Mouse (Mus musculus) adrenal gland, adult 8-10 months (tissue): ENCODE data around the gene Prpsap1. TPM values are rescaled to one million over a fixed set of nuclear protein-coding genes. Genes with fewer than 3 reads are reported as not detected.
"Not testable (repeated sequence)": the region's sequence is repeated elsewhere in the genome, so short reads cannot be mapped to it uniquely, and the experiment has no call there.

Source experiments
- DNase-seq: peaks from one replicate; pipeline ENCODE4 v3.0.0; 2022
- total RNA-seq, 4 experiments: library from RNA; stranded (reverse); gene quantifications; 2 replicates each; pipeline ENCODE4 v1.2.4; 2022

Gene Prpsap1
- total RNA-seq, 4 experiments from 2014 or later = 104 to 122 (median 111) TPM

- no peak for DNase-seq
Measured at GRCm38 (mm10) chr11:116484261-116484660, 9.7 kb downstream of the Prpsap1 start.

- DNase-seq = no peak
Measured at GRCm38 (mm10) chr11:116481776-116482175, 12.2 kb downstream of the Prpsap1 start.

- no peak for DNase-seq
Measured at GRCm38 (mm10) chr11:116480975-116481374, 13.0 kb downstream of the Prpsap1 start.

- no peak for DNase-seq
Measured at GRCm38 (mm10) chr11:116479832-116480231, 14.2 kb downstream of the Prpsap1 start.

- DNase-seq = no peak
Measured at GRCm38 (mm10) chr11:116478978-116479377, 15.0 kb downstream of the Prpsap1 start.

GRCm38 (mm10) chr11:116477160-116477759, 16.7 kb downstream of the Prpsap1 start:
- no peak for DNase-seq

GRCm38 (mm10) chr11:116476696-116477095, 17.3 kb downstream of the Prpsap1 start:
- no peak for DNase-seq

- no peak for DNase-seq
Measured at GRCm38 (mm10) chr11:116476041-116476440, 18.0 kb downstream of the Prpsap1 start.

- no peak for DNase-seq
Measured at GRCm38 (mm10) chr11:116472275-116472674, 21.7 kb downstream of the Prpsap1 start.

GRCm38 (mm10) chr11:116470896-116471295, 23.1 kb downstream of the Prpsap1 start:
- DNase-seq = no peak

- no peak for DNase-seq
Measured at GRCm38 (mm10) chr11:116470249-116470648, 23.8 kb downstream of the Prpsap1 start.

- DNase-seq = not testable (repeated sequence)
Measured at GRCm38 (mm10) chr11:116468338-116468737, 25.7 kb downstream of the Prpsap1 start.

- no peak for DNase-seq
Measured at GRCm38 (mm10) chr11:116466141-116466540, 27.9 kb downstream of the Prpsap1 start, which contains the start of gene Qrich2. Qrich2 (minus strand) TSS chr11:116466241.

GRCm38 (mm10) chr11:116463833-116464232, 30.2 kb downstream of the Prpsap1 start:
- peak; percentile 63 for DNase-seq

GRCm38 (mm10) chr11:116463338-116463737, 30.7 kb downstream of the Prpsap1 start:
- DNase-seq = no peak

- no peak for DNase-seq
Measured at GRCm38 (mm10) chr11:116459786-116460185, 34.2 kb downstream of the Prpsap1 start.

- DNase-seq = no peak
Measured at GRCm38 (mm10) chr11:116456234-116456633, 37.8 kb downstream of the Prpsap1 start.

- no peak for DNase-seq
Measured at GRCm38 (mm10) chr11:116453889-116454288, 40.1 kb downstream of the Prpsap1 start.

- DNase-seq = no peak
Measured at GRCm38 (mm10) chr11:116449341-116449740, 44.7 kb downstream of the Prpsap1 start.

GRCm38 (mm10) chr11:116447822-116448221, 46.2 kb downstream of the Prpsap1 start:
- no peak for DNase-seq

- no peak for DNase-seq
Measured at GRCm38 (mm10) chr11:116446308-116446887, 47.6 kb downstream of the Prpsap1 start.

GRCm38 (mm10) chr11:116445596-116446307, 48.2 kb downstream of the Prpsap1 start:
- peak; percentile 84 for DNase-seq

- DNase-seq = no peak
Measured at GRCm38 (mm10) chr11:116443935-116444334, 50.1 kb downstream of the Prpsap1 start.

GRCm38 (mm10) chr11:116443311-116443710, 50.7 kb downstream of the Prpsap1 start:
- DNase-seq = peak; percentile 30
